Mouse (Mus musculus): ENCODE data around the gene Nrtn. TPM values are rescaled to one million over a fixed set of nuclear protein-coding genes. Genes with fewer than 3 reads are reported as not detected.

The Nrtn gene
- total and polyA plus RNA-seq, 3 experiments: not detected

GRCm38 (mm10) chr17:56768941-56769340 lies 11.6 kb upstream of the Nrtn start:
- no peak for DNase-seq (ENCODE audit: low spot score)

GRCm38 (mm10) chr17:56767531-56768135 lies 10.3 kb upstream of the Nrtn start:
- no peak for DNase-seq (ENCODE audit: low spot score)
- Histone ChIP-seq H3K36me3 (replicated peaks) (peaks cover 69% of the 10 kb centered on the region), H3K4me1 (ENCODE audit: insufficient read depth, low read depth, low read length) (peaks cover 47% of the 10 kb centered on the region), H3K4me3 (ENCODE audit: low read depth, low read length) (0 out of 2 replicates have a peak overlapping the region, but pooled peaks have one; percentile 2), H3K27me3 (ENCODE audit: insufficient read depth, low read length) (no peaks in the 10 kb centered on the region), H3K9me3 (replicated peaks) (no peaks in the 10 kb centered on the region)
- TF ChIP-seq GATA1 (IDR thresholded peaks at IDR 0.05; ENCODE audit: borderline replicate concordance, low read length) (no peak), TAL1 (conservative IDR thresholded peaks at IDR 0.05; ENCODE audit: low read depth, low read length) (no peak), POLR2AphosphoS5 (IDR thresholded peaks at IDR 0.05; ENCODE audit: insufficient replicate concordance, low read depth, low read length) (no peak), CTCF (IDR thresholded peaks at IDR 0.05; ENCODE audit: low read depth, low read length) (no peak), GATA2 (IDR thresholded peaks at IDR 0.05; ENCODE audit: borderline replicate concordance, low read depth, low read length) (no peak)
- no peak for ATAC-seq (ENCODE audit: extremely low read depth, insufficient number of reproducible peaks, low FRiP score, poor library complexity, severe bottlenecking)

More at GRCm38 (mm10) chr17:56768941-56769340, 11.6 kb upstream of the Nrtn start:
- Histone ChIP-seq H3K27me3 (ENCODE audit: insufficient read depth, low read length) (no peaks in the 10 kb centered on the region), H3K4me3 (ENCODE audit: low read depth, low read length) (no peak overlapping the region), H3K9me3 (replicated peaks) (no peaks in the 10 kb centered on the region), H3K36me3 (replicated peaks) (peaks cover 74% of the 10 kb centered on the region), H3K4me1 (ENCODE audit: insufficient read depth, low read depth, low read length) (peaks cover 47% of the 10 kb centered on the region)
- TF ChIP-seq CTCF (IDR thresholded peaks at IDR 0.05; ENCODE audit: low read depth, low read length): no peak
- no peak for TF ChIP-seq GATA1 (IDR thresholded peaks at IDR 0.05; ENCODE audit: borderline replicate concordance, low read length)
- TF ChIP-seq POLR2AphosphoS5 (IDR thresholded peaks at IDR 0.05; ENCODE audit: insufficient replicate concordance, low read depth, low read length): no peak
- no peak for TF ChIP-seq TAL1 (conservative IDR thresholded peaks at IDR 0.05; ENCODE audit: low read depth, low read length)
- TF ChIP-seq GATA2 (IDR thresholded peaks at IDR 0.05; ENCODE audit: borderline replicate concordance, low read depth, low read length): no peak
- no peak for ATAC-seq (ENCODE audit: extremely low read depth, insufficient number of reproducible peaks, low FRiP score, poor library complexity, severe bottlenecking)

DNA sequence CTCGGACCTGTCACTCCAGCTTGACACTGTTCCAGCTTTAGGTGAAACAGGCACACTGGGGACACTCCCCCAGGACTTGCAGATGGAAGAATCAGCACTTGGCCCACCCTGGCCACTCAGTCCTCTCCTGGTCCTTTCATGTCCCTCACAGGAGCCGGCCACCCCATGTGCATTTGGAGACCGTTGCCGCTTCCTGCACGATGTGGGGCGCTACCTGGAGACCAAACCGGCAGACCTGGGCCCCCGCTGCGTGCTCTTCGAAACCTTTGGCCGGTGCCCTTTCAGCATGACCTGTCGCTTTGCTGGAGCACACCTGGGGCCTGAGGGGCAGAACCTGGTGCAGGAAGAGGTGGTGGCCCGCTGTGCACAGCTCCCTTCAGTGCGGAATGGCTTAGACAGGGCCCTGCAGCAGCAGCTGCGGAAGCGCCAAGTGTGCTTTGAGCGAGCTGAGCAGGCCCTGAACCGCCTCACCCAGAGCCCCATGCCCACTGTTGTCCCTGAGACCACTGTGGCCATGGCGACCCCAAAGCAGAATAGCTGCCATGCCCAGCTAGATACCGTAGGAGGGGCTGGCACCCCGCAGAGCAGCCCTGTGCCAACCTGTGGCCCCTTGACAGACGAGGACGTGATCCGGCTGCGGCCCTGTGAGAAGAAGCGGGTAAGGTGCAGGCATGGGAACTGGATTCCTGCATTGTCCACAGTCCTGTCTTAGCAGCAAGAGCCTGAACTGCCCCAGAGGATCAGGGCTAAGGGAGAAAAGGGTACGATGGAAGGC lies 9.5 kb upstream of the Nrtn start:
- Histone ChIP-seq H3K9me3 (replicated peaks) (no peaks in the 10 kb centered on the region), H3K27me3 (ENCODE audit: insufficient read depth, low read length) (no peaks in the 10 kb centered on the region), H3K4me3 (ENCODE audit: low read depth, low read length) (0 out of 2 replicates have a peak overlapping the region, but pooled peaks have one; percentile 8), H3K4me1 (ENCODE audit: insufficient read depth, low read depth, low read length) (peaks cover 50% of the 10 kb centered on the region), H3K36me3 (replicated peaks) (peaks cover 62% of the 10 kb centered on the region)
- TF ChIP-seq GATA1 (IDR thresholded peaks at IDR 0.05; ENCODE audit: borderline replicate concordance, low read length) (no peak), GATA2 (IDR thresholded peaks at IDR 0.05; ENCODE audit: borderline replicate concordance, low read depth, low read length) (no peak), CTCF (IDR thresholded peaks at IDR 0.05; ENCODE audit: low read depth, low read length) (no peak), POLR2AphosphoS5 (IDR thresholded peaks at IDR 0.05; ENCODE audit: insufficient replicate concordance, low read depth, low read length) (no peak), TAL1 (conservative IDR thresholded peaks at IDR 0.05; ENCODE audit: low read depth, low read length) (no peak)
- ATAC-seq (ENCODE audit: extremely low read depth, insufficient number of reproducible peaks, low FRiP score, poor library complexity, severe bottlenecking) (no peak), DNase-seq (ENCODE audit: low spot score) (no peak)

DNA sequence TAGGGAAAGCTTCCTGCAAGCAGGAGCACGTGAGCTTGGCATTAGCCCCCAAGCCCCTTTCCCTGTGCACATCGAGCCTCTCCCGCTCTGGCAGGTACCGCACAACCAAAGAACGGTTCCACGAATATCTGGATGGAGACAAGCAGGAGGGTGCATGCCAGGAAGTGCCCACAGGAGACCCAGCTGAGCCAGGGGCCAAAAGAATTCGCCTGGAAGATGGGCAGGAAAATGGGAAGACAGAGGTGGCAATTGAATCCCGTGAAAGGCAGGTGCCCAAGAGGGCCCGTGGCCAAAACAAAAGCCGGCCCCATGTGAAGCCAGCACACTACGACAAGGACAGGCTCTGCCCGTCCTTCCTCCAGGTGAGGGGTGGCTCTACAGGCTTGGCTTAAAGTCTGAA lies 8.1 kb upstream of the Nrtn start:
- H3K36me3 ChIP-seq (replicated peaks): peaks cover 49% of the 10 kb centered on the region
- peak overlapping the region; percentile 94 for H3K4me3 ChIP-seq (ENCODE audit: low read depth, low read length)
- TF ChIP-seq GATA1 (IDR thresholded peaks at IDR 0.05; ENCODE audit: borderline replicate concordance, low read length) (no peak), TAL1 (conservative IDR thresholded peaks at IDR 0.05; ENCODE audit: low read depth, low read length) (no peak), GATA2 (IDR thresholded peaks at IDR 0.05; ENCODE audit: borderline replicate concordance, low read depth, low read length) (no peak), POLR2AphosphoS5 (IDR thresholded peaks at IDR 0.05; ENCODE audit: insufficient replicate concordance, low read depth, low read length) (no peak), CTCF (IDR thresholded peaks at IDR 0.05; ENCODE audit: low read depth, low read length) (no peak)
- DNase-seq (ENCODE audit: low spot score) (no peak), ATAC-seq (ENCODE audit: extremely low read depth, insufficient number of reproducible peaks, low FRiP score, poor library complexity, severe bottlenecking) (no peak)
- peaks cover 64% of the 10 kb centered on the region for H3K4me1 ChIP-seq (ENCODE audit: insufficient read depth, low read depth, low read length)
- peaks cover 4% of the 10 kb centered on the region for H3K27me3 ChIP-seq (ENCODE audit: insufficient read depth, low read length)
- no peaks in the 10 kb centered on the region for H3K9me3 ChIP-seq (replicated peaks)

DNA sequence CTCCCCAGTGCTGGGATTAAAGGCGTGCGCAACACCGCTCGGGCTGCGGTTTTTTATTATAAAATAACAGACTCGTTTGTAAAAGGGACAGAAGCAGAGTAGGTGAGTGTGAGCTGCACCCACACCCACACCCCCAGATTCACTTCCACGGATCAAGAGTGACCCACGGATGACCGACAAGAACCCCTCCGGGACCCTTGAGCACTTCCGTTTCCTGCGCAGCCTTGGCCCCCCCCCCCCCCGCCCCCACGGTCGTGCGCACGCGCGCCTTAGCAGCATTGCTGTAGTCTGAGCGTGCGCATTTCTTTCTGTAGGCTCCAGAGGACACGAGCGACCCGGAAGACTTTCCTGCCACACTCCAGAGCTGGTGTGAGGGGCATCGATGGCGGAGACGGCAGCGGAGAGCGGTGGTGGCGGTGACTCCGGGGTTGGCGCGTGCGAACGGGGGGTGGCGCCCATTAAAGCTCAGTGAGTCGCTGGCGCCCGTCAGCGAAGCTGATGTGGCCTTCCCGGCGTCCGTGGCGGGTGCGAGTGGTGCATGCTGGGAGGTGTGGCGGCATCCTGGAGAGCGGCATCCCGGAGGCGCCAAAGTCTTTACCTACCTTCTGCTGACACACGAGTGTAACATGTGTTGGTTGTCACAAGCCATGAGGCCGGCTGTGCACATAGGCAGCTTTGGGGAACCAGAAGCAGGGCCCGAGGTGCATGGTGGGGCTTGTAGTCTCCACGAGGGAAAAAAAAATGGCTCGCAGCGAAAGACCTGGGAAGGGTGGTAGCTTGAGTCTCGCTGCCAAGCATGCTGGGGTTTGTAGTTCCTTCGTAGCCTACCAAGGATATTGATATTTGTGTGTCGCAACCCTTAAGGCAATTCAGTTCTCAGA lies 7.4 kb upstream of the Nrtn start, which contains the start of gene Dus3l:
Gene Dus3l (plus strand): TSS at position 284 of the 881 bp plus-strand sequence.
- Histone ChIP-seq H3K36me3 (replicated peaks) (peaks cover 41% of the 10 kb centered on the region), H3K4me1 (ENCODE audit: insufficient read depth, low read depth, low read length) (peaks cover 68% of the 10 kb centered on the region), H3K9me3 (replicated peaks) (no peaks in the 10 kb centered on the region), H3K27me3 (ENCODE audit: insufficient read depth, low read length) (peaks cover 9% of the 10 kb centered on the region), H3K4me3 (ENCODE audit: low read depth, low read length) (peak within 1 kb of the TSS; percentile 94)
- peak; percentile 67 for ATAC-seq (ENCODE audit: extremely low read depth, insufficient number of reproducible peaks, low FRiP score, poor library complexity, severe bottlenecking)
- peak; percentile 95 for DNase-seq (ENCODE audit: low spot score)
- TF ChIP-seq CTCF (IDR thresholded peaks at IDR 0.05; ENCODE audit: low read depth, low read length) (no peak), GATA2 (IDR thresholded peaks at IDR 0.05; ENCODE audit: borderline replicate concordance, low read depth, low read length) (no peak), GATA1 (IDR thresholded peaks at IDR 0.05; ENCODE audit: borderline replicate concordance, low read length) (no peak), TAL1 (conservative IDR thresholded peaks at IDR 0.05; ENCODE audit: low read depth, low read length) (no peak)
